ENCODE assay signal across 15 mouse cellular contexts in genomic region chr9:83249871-83250270, GRCm38 (mm10).
"Had no signal": no experiment of that assay in that cellular context is flagged by ENCODE, and none has a peak within 500 bp of the region (broad histone marks: within the 10 kb centered on the region; RNA-seq: fewer than 3 reads in every experiment).

No protein-coding gene starts in this region.

- H3K36me3 ChIP-seq: liver, embryonic 12.5 days; liver, embryonic 15.5 days; lung, embryonic 15.5 days; midbrain, embryonic 10.5 days; midbrain, embryonic 13.5 days had no signal

- H3K27me3 ChIP-seq: liver, embryonic 12.5 days; liver, embryonic 15.5 days; lung, embryonic 15.5 days; megakaryocyte, embryonic 14.5 days; midbrain, embryonic 13.5 days had no signal

- H3K4me2 ChIP-seq: liver, embryonic 12.5 days; liver, embryonic 15.5 days; lung, embryonic 15.5 days; midbrain, embryonic 13.5 days had no signal

- ATAC-seq: liver, embryonic 12.5 days; midbrain, embryonic 13.5 days had no signal

- H3K9me3 ChIP-seq: liver, embryonic 12.5 days; liver, embryonic 15.5 days; lung, embryonic 15.5 days; midbrain, embryonic 10.5 days; midbrain, embryonic 13.5 days had no signal

- H3K27ac ChIP-seq: kidney, postnatal 0 days; layer of hippocampus, adult 2 months; liver, embryonic 12.5 days; liver, embryonic 15.5 days; lung, embryonic 15.5 days; midbrain, embryonic 10.5 days; midbrain, embryonic 13.5 days had no signal

- DNase-seq: kidney, postnatal 25 days; layer of hippocampus, adult 9-11 months; lung, adult 18-20 months; lung, postnatal 10 days; lung, postnatal 36 days; thymus, adult 18-20 months; thymus, postnatal 36 days had no signal

- H3K4me1 ChIP-seq: liver, embryonic 12.5 days; liver, embryonic 15.5 days; lung, embryonic 15.5 days; midbrain, embryonic 10.5 days; midbrain, embryonic 13.5 days had no signal

- H3K9ac ChIP-seq: liver, embryonic 12.5 days; liver, embryonic 15.5 days; lung, embryonic 15.5 days; midbrain, embryonic 13.5 days had no signal

- H3K4me3 ChIP-seq: layer of hippocampus, adult 2 months; liver, embryonic 12.5 days; liver, embryonic 15.5 days; lung, embryonic 15.5 days; megakaryocyte, embryonic 14.5 days; midbrain, embryonic 10.5 days; midbrain, embryonic 13.5 days had no signal
